Mouse (Mus musculus) stomach, postnatal 0 days (tissue): ENCODE results near the gene Mbnl2.

Experiments used
- CTCF ChIP-seq: IDR thresholded peaks from 2 replicates; pipeline ENCODE4 v1.5.1; 2016; ENCODE audit warnings: antibody characterized with exemption, low read depth, mild to moderate bottlenecking, moderate library complexity
- EP300 ChIP-seq: optimal IDR thresholded peaks from 2 replicates; pipeline ENCODE3; 2016; ENCODE audit warnings: antibody characterized with exemption

DNA sequence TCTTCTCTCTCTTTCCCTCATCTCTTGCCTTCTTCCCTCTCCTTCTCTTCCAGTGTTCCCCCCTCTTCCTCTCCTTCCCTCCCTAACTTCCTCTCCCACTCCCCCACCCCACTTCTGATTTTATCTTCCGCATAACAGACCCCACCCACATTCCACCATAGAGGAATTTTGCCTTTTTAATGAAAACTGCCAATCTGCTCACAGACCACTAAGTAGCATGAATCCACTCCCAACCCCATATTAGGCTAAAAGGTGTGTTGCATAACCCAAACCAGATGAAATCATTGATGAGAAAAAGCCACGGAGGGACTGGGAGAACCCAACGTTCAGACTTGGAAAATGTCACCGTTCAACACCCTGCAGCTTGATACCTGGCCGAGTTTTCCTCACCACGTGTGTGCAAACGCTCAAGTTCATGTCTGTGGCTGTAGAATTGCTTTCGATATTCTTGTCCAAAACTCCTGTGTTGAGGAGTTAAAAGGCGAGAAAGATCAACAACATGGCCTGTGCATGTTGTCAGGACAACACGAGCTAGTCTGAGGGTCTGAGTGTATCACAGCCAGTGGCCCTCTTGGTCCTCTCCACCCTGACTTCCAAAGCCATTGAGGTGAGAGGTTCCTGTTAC, 13.0 kb downstream of the Mbnl2 start:
- no peak for TF ChIP-seq CTCF
- no peak for TF ChIP-seq EP300
